Mouse (Mus musculus): ENCODE results near the gene Kazn. TPM values are rescaled to one million over a fixed set of nuclear protein-coding genes. Genes with fewer than 3 reads are reported as not detected.
A peak's percentile ranks its signal among the peaks of the same experiment; 100 is the strongest.

Gene Kazn
- polyA plus RNA-seq, 1 experiment from 2014 or later = 14.1 TPM

DNA sequence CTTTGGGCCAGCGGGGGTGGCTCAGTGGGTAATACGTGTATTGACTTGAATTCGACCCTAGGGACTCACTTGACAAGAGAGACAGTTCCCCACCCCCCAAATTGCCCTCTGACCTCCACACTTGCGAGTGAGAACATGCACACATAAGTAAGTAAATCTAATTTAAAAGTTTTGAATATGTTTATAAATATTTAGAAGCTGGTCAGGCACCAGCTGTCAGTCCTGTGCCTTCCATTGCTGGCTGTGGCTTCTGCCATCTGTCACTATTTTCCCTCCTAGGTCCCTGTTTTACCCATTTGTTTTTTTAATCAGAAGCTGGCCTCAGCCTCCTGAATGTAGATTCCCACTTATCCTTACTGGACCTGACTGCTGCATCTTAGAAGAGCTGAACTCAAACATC, 150.8 kb downstream of the Kazn start:
- Histone ChIP-seq H3K27ac (ENCODE audit: low read depth) (no peak overlapping the region), H3K36me3 (ENCODE audit: insufficient read depth) (no peaks in the 10 kb centered on the region), H3K4me3 (ENCODE audit: low read depth, low read length) (no peak overlapping the region), H3K9ac (no peak overlapping the region), H3K9me3 (ENCODE audit: low read depth, low read length) (no peaks in the 10 kb centered on the region), H3K4me1 (ENCODE audit: insufficient read depth) (no peaks in the 10 kb centered on the region), H3K4me2 (no peak overlapping the region), H3K27me3 (ENCODE audit: insufficient read depth, low read length) (no peaks in the 10 kb centered on the region)
- DNase-seq (no peak), ATAC-seq (ENCODE audit: insufficient read depth) (no peak)
- TF ChIP-seq CTCF (IDR thresholded peaks at IDR 0.05; ENCODE audit: low read depth) = no peak
- 37% methylated on average over 4 of the region's 4 CpGs for WGBS

DNA sequence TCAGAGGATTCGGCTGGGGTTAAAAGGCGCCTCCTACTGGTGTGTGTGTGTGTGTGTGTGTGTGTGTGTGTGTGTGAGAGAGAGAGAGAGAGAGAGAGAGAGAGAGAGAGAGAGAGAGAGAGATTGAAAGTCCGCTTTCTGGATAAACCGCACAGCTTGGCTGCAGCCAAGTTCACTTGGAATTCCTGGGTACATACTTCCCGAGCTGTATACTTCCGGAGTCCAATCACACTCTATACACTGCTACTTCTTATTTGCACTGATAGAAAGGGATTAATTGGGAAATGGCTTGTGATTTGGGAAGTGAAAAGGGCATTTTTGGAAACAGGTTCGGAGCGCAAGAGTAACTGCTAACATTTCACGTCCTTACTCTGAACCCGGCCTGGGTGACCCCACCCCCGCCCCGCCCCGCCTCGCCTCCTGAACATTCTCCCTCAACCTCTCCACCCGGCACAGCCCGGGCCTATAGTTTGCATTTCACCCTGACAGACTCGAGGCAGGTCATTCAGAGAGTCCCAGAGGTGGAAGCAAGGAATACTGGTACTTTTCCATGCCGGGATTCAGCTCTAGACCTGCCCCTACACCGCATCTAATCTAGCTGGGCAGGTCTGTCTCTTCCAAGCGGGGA, 154.2 kb downstream of the Kazn start:
- H3K27ac ChIP-seq (ENCODE audit: low read depth) = peak overlapping the region; percentile 87
- ATAC-seq (ENCODE audit: insufficient read depth) = no peak

DNA sequence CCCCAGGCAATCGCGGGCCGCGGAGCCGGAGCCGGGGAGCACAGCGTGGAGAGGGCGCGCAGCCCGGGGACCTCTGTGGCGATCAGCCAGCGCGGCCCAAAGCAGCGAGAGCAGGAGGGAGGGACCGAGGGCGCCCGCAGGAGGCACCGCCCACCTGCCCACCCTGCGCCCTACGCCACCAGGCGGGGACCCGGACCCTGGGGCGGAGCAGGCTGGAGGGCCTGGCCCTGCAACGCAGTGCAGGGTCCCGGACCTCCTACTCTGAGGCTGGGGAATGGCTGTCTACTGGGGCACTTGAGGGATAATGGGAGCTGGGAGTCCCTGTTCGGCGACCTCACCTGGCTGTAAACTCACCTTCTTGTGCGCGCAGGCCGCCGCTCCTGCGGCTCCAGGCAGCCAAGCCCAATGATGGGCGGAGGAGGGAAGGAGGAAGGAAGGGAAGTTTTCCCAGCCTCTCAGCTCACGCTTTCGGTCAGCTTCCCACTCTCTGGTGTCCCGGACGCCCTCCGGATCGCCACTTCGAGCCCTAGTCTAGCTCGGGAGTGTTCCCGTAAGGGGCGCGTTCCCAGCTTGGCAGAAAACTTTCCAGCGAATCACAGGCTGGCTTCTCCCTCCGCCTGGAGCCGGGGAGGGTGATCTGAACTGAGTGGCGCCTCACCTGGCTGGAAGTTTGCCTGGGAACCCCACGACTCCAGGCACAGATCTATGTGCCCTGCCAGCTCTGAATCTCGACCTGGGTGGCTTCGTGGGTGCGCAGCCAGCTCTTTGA, 154.9 kb downstream of the Kazn start, which contains the start of gene Tmem51:
Gene Tmem51 (minus strand): TSS at position 174 of the 769 bp plus-strand sequence.
- H3K9me3 ChIP-seq (ENCODE audit: low read depth, low read length) = no peaks in the 10 kb centered on the region
- ATAC-seq (ENCODE audit: insufficient read depth) = peak; percentile 88
- H3K27me3 ChIP-seq (ENCODE audit: insufficient read depth, low read length) = no peaks in the 10 kb centered on the region
- peak within 1 kb of the TSS; percentile 64 for H3K4me3 ChIP-seq (ENCODE audit: low read depth, low read length)
- H3K4me2 ChIP-seq = peak within 1 kb of the TSS; percentile 97
- peak within 1 kb of the TSS; percentile 87 for H3K27ac ChIP-seq (ENCODE audit: low read depth)
- peak; percentile 83 for DNase-seq
- H3K9ac ChIP-seq = peak within 1 kb of the TSS; percentile 73
- H3K36me3 ChIP-seq (ENCODE audit: insufficient read depth) = no peaks in the 10 kb centered on the region
- under 1% methylated on average over 52 of the region's 52 CpGs for WGBS
- TF ChIP-seq CTCF (IDR thresholded peaks at IDR 0.05; ENCODE audit: low read depth) = no peak
- H3K4me1 ChIP-seq (ENCODE audit: insufficient read depth) = peaks cover 10% of the 10 kb centered on the region

More for the DNA sequence above, 154.2 kb downstream of the Kazn start:
- peak overlapping the region; percentile 73 for H3K9ac ChIP-seq
- peak; percentile 52 for DNase-seq
- peak overlapping the region; percentile 64 for H3K4me3 ChIP-seq (ENCODE audit: low read depth, low read length)
- H3K36me3 ChIP-seq (ENCODE audit: insufficient read depth) = no peaks in the 10 kb centered on the region
- H3K4me2 ChIP-seq = peak overlapping the region; percentile 97
- peaks cover 10% of the 10 kb centered on the region for H3K4me1 ChIP-seq (ENCODE audit: insufficient read depth)
- no peaks in the 10 kb centered on the region for H3K27me3 ChIP-seq (ENCODE audit: insufficient read depth, low read length)
- peak; percentile 33; the same call in 1 of the 2 replicates for TF ChIP-seq CTCF (IDR thresholded peaks at IDR 0.05; ENCODE audit: low read depth)
- H3K9me3 ChIP-seq (ENCODE audit: low read depth, low read length) = no peaks in the 10 kb centered on the region
- WGBS = 5% methylated on average over 20 of the region's 20 CpGs

DNA sequence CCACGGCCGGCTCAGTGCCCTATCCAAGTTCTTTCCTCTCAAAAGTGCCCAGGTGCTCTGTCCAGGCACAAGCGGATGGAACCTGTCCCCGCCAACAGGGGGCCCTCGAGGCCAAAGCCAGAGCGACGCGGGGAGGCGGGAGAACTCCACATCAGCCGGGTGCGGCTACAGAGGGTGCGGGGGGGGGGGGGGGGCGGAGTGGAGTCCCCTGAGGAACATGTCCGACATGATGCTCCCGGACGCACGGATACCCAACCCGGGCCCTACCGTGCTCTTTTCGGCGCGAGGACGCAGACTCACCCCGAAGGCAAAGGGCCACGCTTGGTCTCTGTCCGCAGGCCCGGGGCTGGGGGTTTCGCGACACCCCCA, 155.5 kb downstream of the Kazn start:
- TF ChIP-seq CTCF (IDR thresholded peaks at IDR 0.05; ENCODE audit: low read depth) = peak; percentile 81
- Histone ChIP-seq H3K4me1 (ENCODE audit: insufficient read depth) (peaks cover 10% of the 10 kb centered on the region), H3K9me3 (ENCODE audit: low read depth, low read length) (no peaks in the 10 kb centered on the region), H3K27ac (ENCODE audit: low read depth) (peak overlapping the region; percentile 87), H3K36me3 (ENCODE audit: insufficient read depth) (no peaks in the 10 kb centered on the region), H3K4me3 (ENCODE audit: low read depth, low read length) (peak overlapping the region; percentile 64), H3K27me3 (ENCODE audit: insufficient read depth, low read length) (no peaks in the 10 kb centered on the region), H3K9ac (peak overlapping the region; percentile 73), H3K4me2 (peak overlapping the region; percentile 97)
- under 1% methylated on average over 29 of the region's 29 CpGs for WGBS
- DNase-seq = peak; percentile 89
- peak; percentile 76 for ATAC-seq (ENCODE audit: insufficient read depth)

DNA sequence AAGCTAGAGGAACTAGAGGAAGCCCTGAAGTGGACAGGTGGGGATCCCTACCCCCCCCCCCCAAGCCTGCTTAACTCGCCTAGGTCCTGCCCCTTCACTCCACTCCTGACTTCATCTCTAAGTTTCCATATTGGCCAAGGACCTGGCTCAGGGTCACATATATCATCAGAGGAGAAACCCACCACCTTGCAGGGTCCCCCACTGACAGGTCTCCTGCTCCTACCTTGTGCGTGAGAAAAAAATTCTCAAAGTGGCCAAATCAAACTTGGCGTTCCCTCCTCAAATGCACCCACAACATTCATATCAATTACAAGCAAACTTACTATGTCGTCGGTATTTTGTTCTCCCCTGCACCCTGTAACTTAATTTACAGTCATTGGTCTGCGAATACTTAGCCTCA, 156.0 kb downstream of the Kazn start:
- WGBS = 44% methylated on average over 6 of the region's 6 CpGs
- Histone ChIP-seq H3K27me3 (ENCODE audit: insufficient read depth, low read length) (no peaks in the 10 kb centered on the region), H3K9me3 (ENCODE audit: low read depth, low read length) (no peaks in the 10 kb centered on the region), H3K27ac (ENCODE audit: low read depth) (peak overlapping the region; percentile 24; the same call in 1 of the 2 replicates), H3K4me3 (ENCODE audit: low read depth, low read length) (peak overlapping the region; percentile 64), H3K4me1 (ENCODE audit: insufficient read depth) (peaks cover 10% of the 10 kb centered on the region), H3K36me3 (ENCODE audit: insufficient read depth) (no peaks in the 10 kb centered on the region), H3K9ac (0 out of 2 replicates have a peak overlapping the region, but pooled peaks have one; percentile 20), H3K4me2 (peak overlapping the region; percentile 97)
- DNase-seq = no peak
- ATAC-seq (ENCODE audit: insufficient read depth) = no peak
- TF ChIP-seq CTCF (IDR thresholded peaks at IDR 0.05; ENCODE audit: low read depth) = no peak

DNA sequence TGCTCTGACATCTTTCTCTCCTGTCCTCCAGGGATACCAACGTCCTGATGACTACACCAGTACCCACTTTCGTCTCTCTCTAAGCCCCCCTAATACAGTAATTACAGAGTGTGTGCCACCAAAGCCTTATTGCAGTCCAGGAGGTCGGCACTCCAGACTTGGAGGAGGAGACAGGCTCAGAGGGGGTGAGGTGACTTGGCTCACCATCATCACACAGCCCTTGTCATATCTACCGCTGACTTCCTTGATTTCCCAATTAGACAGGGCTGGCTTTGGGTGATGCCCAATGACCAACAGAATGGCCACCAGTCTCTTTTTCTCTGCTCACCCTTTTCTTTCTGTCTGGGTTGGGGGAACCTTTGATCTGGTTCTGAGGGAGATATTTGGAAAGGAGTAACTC, 156.5 kb downstream of the Kazn start:
- no peak for DNase-seq
- WGBS = 64% methylated on average over 4 of the region's 4 CpGs
- Histone ChIP-seq H3K9ac (no peak overlapping the region), H3K27ac (ENCODE audit: low read depth) (no peak overlapping the region), H3K9me3 (ENCODE audit: low read depth, low read length) (no peaks in the 10 kb centered on the region), H3K4me2 (peak overlapping the region; percentile 97; the same call in 1 of the 2 replicates), H3K4me1 (ENCODE audit: insufficient read depth) (peaks cover 10% of the 10 kb centered on the region), H3K27me3 (ENCODE audit: insufficient read depth, low read length) (no peaks in the 10 kb centered on the region), H3K4me3 (ENCODE audit: low read depth, low read length) (no peak overlapping the region), H3K36me3 (ENCODE audit: insufficient read depth) (no peaks in the 10 kb centered on the region)
- ATAC-seq (ENCODE audit: insufficient read depth) = no peak
- no peak for TF ChIP-seq CTCF (IDR thresholded peaks at IDR 0.05; ENCODE audit: low read depth)

DNA sequence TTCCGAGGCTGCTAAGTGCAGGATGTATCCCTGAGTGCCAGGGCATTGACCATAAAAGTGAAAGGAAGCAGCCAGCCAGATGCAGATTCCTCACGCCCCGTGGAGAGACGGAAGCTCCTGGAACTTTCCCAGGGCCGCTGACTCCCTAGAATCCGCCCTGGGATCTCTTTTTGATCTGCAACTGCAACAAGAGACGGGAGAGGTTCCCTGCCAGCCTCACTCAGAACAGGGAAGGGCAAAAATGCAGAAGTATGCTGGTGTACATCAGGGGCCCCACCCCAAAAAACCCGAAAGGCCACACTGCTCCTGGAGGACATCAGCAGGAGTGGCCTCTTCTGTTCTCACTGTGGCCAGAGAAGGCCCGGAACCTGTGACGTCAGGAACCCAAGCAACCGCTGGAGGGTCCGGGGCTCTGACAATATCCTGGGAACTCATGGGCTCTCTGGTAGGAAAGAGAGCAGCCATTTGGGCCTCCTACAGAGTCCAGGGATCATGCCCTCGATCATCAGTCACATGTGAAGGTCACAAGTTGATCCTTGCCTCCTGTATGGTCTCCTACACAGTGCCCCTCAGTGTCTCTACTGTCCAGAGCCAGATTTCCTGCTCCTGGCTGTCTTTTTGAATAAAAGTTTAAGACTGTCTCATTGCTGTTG, 157.4 kb downstream of the Kazn start:
- Histone ChIP-seq H3K9ac (no peak overlapping the region), H3K4me3 (ENCODE audit: low read depth, low read length) (no peak overlapping the region), H3K9me3 (ENCODE audit: low read depth, low read length) (no peaks in the 10 kb centered on the region), H3K4me2 (no peak overlapping the region), H3K27ac (ENCODE audit: low read depth) (no peak overlapping the region), H3K4me1 (ENCODE audit: insufficient read depth) (peaks cover 18% of the 10 kb centered on the region), H3K27me3 (ENCODE audit: insufficient read depth, low read length) (no peaks in the 10 kb centered on the region), H3K36me3 (ENCODE audit: insufficient read depth) (no peaks in the 10 kb centered on the region)
- 54% methylated on average over 13 of the region's 13 CpGs for WGBS
- DNase-seq (peak; percentile 67), ATAC-seq (ENCODE audit: insufficient read depth) (no peak)
- no peak for TF ChIP-seq CTCF (IDR thresholded peaks at IDR 0.05; ENCODE audit: low read depth)
